Mouse (Mus musculus): ENCODE data around the gene Gpr61. TPM values are rescaled to one million over a fixed set of nuclear protein-coding genes. Genes with fewer than 3 reads are reported as not detected.

Gene Gpr61
- polyA plus RNA-seq, 1 experiment from 2014 or later = not detected

DNA sequence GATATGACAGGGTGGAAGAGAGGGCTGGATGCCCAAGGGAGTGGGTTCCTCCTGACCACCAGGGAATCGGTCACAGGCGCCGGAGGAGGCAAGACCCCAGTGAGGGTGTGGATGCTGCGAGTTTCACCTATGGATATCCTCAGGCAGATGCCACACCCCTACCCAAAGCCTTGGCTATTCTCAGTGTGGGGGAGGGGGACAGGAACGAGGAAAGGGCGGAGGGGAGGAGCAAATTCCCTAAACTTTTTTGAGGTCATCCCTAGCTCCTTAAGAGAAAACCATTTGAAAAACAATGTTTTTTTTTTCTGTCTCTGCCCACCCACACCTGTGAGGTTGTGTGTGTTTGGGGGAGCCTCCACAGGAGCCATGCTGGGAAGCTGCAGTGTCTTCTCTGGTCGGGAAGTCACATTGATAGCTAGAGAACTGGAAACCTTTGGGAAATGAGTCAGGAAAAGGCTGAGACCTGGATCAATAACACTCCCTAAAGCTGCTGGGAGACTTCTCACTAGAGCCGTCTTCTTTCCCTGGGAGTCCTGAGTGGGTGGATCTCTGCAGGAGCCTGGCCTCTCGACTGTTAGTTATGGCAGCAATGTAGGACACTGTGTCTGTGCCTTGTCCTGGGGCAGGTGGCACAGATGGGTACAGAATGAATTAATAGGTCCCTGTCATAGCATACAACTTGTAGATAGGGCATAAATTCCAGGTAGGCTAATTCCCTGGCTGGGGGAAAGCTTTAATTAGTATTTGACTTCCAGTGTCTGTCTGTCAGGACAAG lies 34.2 kb upstream of the Gpr61 start:
- ATAC-seq (no peak), DNase-seq (no peak)
- Histone ChIP-seq H3K9me3 (ENCODE audit: low read length) (no peaks in the 10 kb centered on the region), H3K36me3 (replicated peaks; ENCODE audit: insufficient read depth, low read length) (no peaks in the 10 kb centered on the region; the same call in 1 of the 2 replicates), H3K4me2 (ENCODE audit: low read depth, low read length) (no peak overlapping the region), H3K4me1 (ENCODE audit: insufficient read depth) (peaks cover 15% of the 10 kb centered on the region), H3K27ac (ENCODE audit: low read depth) (no peak overlapping the region), H3K27me3 (ENCODE audit: insufficient read depth, low read length) (peaks cover 7% of the 10 kb centered on the region; the same call in 1 of the 2 replicates), H3K9ac (replicated peaks) (no peak overlapping the region), H3K4me3 (ENCODE audit: low read depth, low read length) (no peak overlapping the region)
- TF ChIP-seq EP300 (IDR thresholded peaks at IDR 0.05; ENCODE audit: low read depth) = no peak
- TF ChIP-seq CTCF (IDR thresholded peaks at IDR 0.05; ENCODE audit: low read depth) = no peak
- WGBS (ENCODE audit: insufficient replicate concordance) = 76% methylated on average over 9 of the region's 9 CpGs

GRCm38 (mm10) chr3:108187111-108187795 lies 32.6 kb upstream of the Gpr61 start:
- H3K9ac ChIP-seq (replicated peaks) = no peak overlapping the region
- WGBS (ENCODE audit: insufficient replicate concordance) = 56% methylated on average over 20 of the region's 20 CpGs
- TF ChIP-seq CTCF (IDR thresholded peaks at IDR 0.05; ENCODE audit: low read depth) = no peak
- no peak for TF ChIP-seq EP300 (IDR thresholded peaks at IDR 0.05; ENCODE audit: low read depth)
- peak overlapping the region; percentile 74 for H3K4me3 ChIP-seq (ENCODE audit: low read depth, low read length)
- no peaks in the 10 kb centered on the region for H3K9me3 ChIP-seq (ENCODE audit: low read length)
- H3K27ac ChIP-seq (ENCODE audit: low read depth) = no peak overlapping the region
- no peaks in the 10 kb centered on the region; the same call in 1 of the 2 replicates for H3K36me3 ChIP-seq (replicated peaks; ENCODE audit: insufficient read depth, low read length)
- H3K27me3 ChIP-seq (ENCODE audit: insufficient read depth, low read length) = peaks cover 7% of the 10 kb centered on the region; the same call in 1 of the 2 replicates
- H3K4me2 ChIP-seq (ENCODE audit: low read depth, low read length) = peak overlapping the region; percentile 98; the same call in 1 of the 2 replicates
- ATAC-seq (no peak), DNase-seq (no peak)
- peaks cover 15% of the 10 kb centered on the region for H3K4me1 ChIP-seq (ENCODE audit: insufficient read depth)

DNA sequence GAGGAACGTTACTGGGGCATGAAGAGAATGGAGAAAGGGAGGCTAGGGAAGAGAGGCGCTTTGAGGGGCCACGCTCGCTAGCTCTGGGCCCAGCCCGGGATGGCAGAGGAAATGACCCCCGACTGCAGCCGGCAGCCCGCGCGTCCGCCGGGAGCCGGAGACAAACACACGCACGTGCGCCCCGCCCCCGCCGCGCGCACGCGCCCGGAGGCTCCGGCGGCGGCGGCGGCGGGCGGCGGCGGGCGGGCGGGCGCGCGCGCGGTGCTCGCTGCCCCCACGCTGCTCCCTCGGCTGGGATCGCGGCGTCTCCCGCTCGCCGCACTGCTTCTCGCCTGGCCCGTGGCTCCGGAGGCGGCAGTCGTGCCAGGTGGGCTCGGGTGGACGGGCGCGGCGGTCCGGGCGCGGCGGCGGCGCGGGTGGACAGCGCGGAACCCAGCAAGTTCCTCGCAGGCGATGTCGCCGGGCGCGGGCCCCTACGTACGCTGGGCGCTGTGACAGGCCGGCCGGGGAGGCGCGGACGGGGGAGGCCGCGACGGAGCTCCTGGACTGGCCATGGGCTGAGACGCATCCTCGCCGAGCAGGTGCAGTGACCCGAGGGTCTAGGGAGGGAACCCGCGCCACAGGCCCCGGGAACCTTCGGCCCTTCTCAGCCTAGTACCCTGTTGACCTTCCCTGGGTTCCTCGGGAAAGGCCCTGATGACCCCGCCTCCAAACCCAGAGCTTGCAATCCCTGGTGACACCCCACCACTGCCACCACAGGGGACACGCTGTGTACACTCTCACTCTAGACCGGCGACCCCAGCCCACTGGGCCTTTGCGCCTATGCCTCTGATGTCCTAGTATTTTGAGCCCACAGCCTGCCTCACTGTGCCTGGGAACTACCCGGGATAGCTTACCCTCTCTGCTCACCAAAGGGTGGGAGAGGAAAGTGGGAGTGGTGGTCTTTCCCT lies 31.7 kb upstream of the Gpr61 start, which contains the start of gene Amigo1:
TSS of gene Amigo1 (plus strand) at position 238 of the 950 bp plus-strand sequence.
- WGBS (ENCODE audit: insufficient replicate concordance) = 3% methylated on average over 56 of the region's 100 CpGs

DNA sequence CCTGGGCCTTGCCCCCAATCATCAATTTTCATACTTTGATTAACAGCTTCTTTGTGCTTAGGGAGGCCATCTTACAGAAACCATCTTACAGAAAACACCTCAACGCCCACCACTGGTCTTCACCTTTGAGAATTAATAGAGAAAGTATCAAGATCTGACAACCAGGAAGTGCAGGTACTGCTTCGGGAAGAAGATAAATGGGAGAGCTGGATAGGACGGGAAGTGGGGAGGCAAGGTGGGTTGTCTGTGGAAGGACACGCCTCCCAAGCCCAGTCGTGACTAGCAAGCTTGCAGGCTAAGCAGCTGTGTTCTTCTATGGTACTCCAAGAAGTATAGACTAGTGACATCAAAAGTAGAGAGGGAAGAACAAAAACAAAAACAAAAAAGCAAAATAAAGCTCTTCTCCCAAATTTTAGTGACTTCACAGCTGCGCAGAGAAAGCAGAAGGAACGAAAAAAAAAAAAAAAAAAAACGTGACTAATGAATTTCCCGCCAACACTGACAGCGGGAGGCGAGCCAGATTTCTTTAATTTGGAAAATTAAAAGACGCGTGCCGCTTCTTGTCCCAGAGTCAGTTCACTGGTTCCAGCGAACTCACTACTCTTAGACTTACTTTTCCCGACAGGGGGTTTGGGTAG lies 30.9 kb upstream of the Gpr61 start:
- Histone ChIP-seq H3K9me3 (ENCODE audit: low read length) (no peaks in the 10 kb centered on the region), H3K36me3 (replicated peaks; ENCODE audit: insufficient read depth, low read length) (no peaks in the 10 kb centered on the region), H3K9ac (replicated peaks) (peak overlapping the region; percentile 73), H3K4me2 (ENCODE audit: low read depth, low read length) (peak overlapping the region; percentile 98), H3K4me1 (ENCODE audit: insufficient read depth) (peaks cover 15% of the 10 kb centered on the region), H3K27ac (ENCODE audit: low read depth) (no peak overlapping the region), H3K27me3 (ENCODE audit: insufficient read depth, low read length) (peaks cover 7% of the 10 kb centered on the region; the same call in 1 of the 2 replicates), H3K4me3 (ENCODE audit: low read depth, low read length) (peak overlapping the region; percentile 74)
- DNase-seq = no peak
- ATAC-seq = no peak
- no peak for TF ChIP-seq EP300 (IDR thresholded peaks at IDR 0.05; ENCODE audit: low read depth)
- TF ChIP-seq CTCF (IDR thresholded peaks at IDR 0.05; ENCODE audit: low read depth) = no peak
- WGBS (ENCODE audit: insufficient replicate concordance) = 4% methylated on average over 16 of the region's 16 CpGs

More for the DNA sequence above, 31.7 kb upstream of the Gpr61 start, which contains the start of gene Amigo1:
- DNase-seq (peak; percentile 57), ATAC-seq (peak; percentile 83)
- H3K27me3 ChIP-seq (ENCODE audit: insufficient read depth, low read length) = peaks cover 7% of the 10 kb centered on the region; the same call in 1 of the 2 replicates
- no peak within 1 kb of the TSS for H3K27ac ChIP-seq (ENCODE audit: low read depth)
- peak within 1 kb of the TSS; percentile 73 for H3K9ac ChIP-seq (replicated peaks)
- peak within 1 kb of the TSS; percentile 74 for H3K4me3 ChIP-seq (ENCODE audit: low read depth, low read length)
- H3K36me3 ChIP-seq (replicated peaks; ENCODE audit: insufficient read depth, low read length) = no peaks in the 10 kb centered on the region
- H3K9me3 ChIP-seq (ENCODE audit: low read length) = no peaks in the 10 kb centered on the region
- H3K4me1 ChIP-seq (ENCODE audit: insufficient read depth) = peaks cover 15% of the 10 kb centered on the region
- peak within 1 kb of the TSS; percentile 98 for H3K4me2 ChIP-seq (ENCODE audit: low read depth, low read length)
- TF ChIP-seq CTCF (IDR thresholded peaks at IDR 0.05; ENCODE audit: low read depth) (no peak), EP300 (IDR thresholded peaks at IDR 0.05; ENCODE audit: low read depth) (no peak)

DNA sequence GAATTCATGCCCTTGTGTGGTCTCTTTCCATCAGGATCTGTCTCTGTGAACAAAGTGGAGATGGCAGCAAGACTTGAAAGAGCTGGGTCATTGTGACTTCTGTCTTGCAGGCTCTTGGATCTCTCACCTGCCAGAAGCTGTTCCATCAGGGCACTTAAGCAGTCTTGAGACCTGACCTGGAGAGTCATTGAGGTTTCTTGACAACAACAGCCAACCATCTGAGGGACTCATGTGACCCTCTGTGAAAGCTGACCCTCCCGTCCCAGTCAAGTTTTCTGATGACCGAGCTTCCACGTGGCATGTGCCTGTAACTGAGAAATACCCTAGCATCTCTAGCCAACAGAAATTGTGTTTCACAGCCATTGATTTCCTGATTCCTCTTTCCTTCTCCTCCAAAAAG lies 30.1 kb upstream of the Gpr61 start:
- no peak for ATAC-seq
- no peak for DNase-seq
- peaks cover 7% of the 10 kb centered on the region; the same call in 1 of the 2 replicates for H3K27me3 ChIP-seq (ENCODE audit: insufficient read depth, low read length)
- no peak overlapping the region for H3K9ac ChIP-seq (replicated peaks)
- WGBS (ENCODE audit: insufficient replicate concordance) = 66% methylated on average over 3 of the region's 3 CpGs
- H3K4me3 ChIP-seq (ENCODE audit: low read depth, low read length) = no peak overlapping the region
- no peaks in the 10 kb centered on the region for H3K36me3 ChIP-seq (replicated peaks; ENCODE audit: insufficient read depth, low read length)
- peaks cover 15% of the 10 kb centered on the region for H3K4me1 ChIP-seq (ENCODE audit: insufficient read depth)
- no peak overlapping the region for H3K27ac ChIP-seq (ENCODE audit: low read depth)
- H3K4me2 ChIP-seq (ENCODE audit: low read depth, low read length) = no peak overlapping the region
- H3K9me3 ChIP-seq (ENCODE audit: low read length) = no peaks in the 10 kb centered on the region
- no peak for TF ChIP-seq CTCF (IDR thresholded peaks at IDR 0.05; ENCODE audit: low read depth)
- TF ChIP-seq EP300 (IDR thresholded peaks at IDR 0.05; ENCODE audit: low read depth) = no peak
